Mouse (Mus musculus): Measurements from ENCODE around the gene Rsrc1. TPM values are rescaled to one million over a fixed set of nuclear protein-coding genes. Genes with fewer than 3 reads are reported as not detected.

Gene Rsrc1
- polyA plus RNA-seq, 1 experiment from 2014 or later: 22.9 TPM

- Histone ChIP-seq H3K9me3 (replicated peaks; ENCODE audit: control insufficient read depth, low read length) (no peaks in the 10 kb centered on the region), H3K9ac (ENCODE audit: low read length) (peak overlapping the region; percentile 41; the same call in 1 of the 2 replicates), H3K27ac (ENCODE audit: low read length) (no peak overlapping the region), H3K4me2 (ENCODE audit: low read depth, low read length) (peak overlapping the region; percentile 84), H3K27me3 (ENCODE audit: control insufficient read depth, insufficient read depth, low read length) (peaks cover 70% of the 10 kb centered on the region), H3K36me3 (ENCODE audit: control insufficient read depth, insufficient read depth) (no peaks in the 10 kb centered on the region), H3K4me1 (ENCODE audit: control insufficient read depth, insufficient read depth, low read length) (peaks cover 8% of the 10 kb centered on the region), H3K4me3 (ENCODE audit: low read length) (peak overlapping the region; percentile 63)
- no peak; the same call in 1 of the 2 replicates for ATAC-seq (replicated peaks; ENCODE audit: extremely low read depth, insufficient read depth, low FRiP score)
- WGBS: 2% methylated on average over 59 of the region's 59 CpGs
Measured at GRCm38 (mm10) chr3:66973391-66973943, 7.7 kb upstream of the Rsrc1 start.

DNA sequence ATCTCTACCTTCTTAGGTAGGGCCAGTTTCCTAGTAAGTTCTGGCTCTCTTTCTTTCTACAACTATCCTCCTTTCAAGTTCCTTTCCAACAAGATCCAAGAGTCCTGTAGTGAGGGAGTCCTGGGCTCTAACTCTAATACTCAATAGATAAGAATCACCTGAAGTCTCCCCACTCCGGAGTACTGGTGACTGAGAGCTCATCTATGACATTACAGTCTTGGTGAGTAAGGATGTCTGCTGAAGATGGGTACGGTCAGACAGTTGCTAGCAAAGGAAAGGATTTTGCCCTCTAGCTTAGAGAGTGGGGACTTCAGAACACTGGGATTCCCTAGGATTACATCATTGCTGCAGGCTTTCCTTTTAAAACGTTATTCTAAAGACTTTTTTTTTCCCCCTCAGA, 6.7 kb upstream of the Rsrc1 start:
- Histone ChIP-seq H3K4me1 (ENCODE audit: control insufficient read depth, insufficient read depth, low read length) (peaks cover 10% of the 10 kb centered on the region), H3K4me2 (ENCODE audit: low read depth, low read length) (no peak overlapping the region), H3K9me3 (replicated peaks; ENCODE audit: control insufficient read depth, low read length) (no peaks in the 10 kb centered on the region), H3K4me3 (ENCODE audit: low read length) (no peak overlapping the region), H3K27ac (ENCODE audit: low read length) (no peak overlapping the region), H3K9ac (ENCODE audit: low read length) (no peak overlapping the region), H3K36me3 (ENCODE audit: control insufficient read depth, insufficient read depth) (no peaks in the 10 kb centered on the region), H3K27me3 (ENCODE audit: control insufficient read depth, insufficient read depth, low read length) (peaks cover 75% of the 10 kb centered on the region)
- no peak for ATAC-seq (replicated peaks; ENCODE audit: extremely low read depth, insufficient read depth, low FRiP score)
- 19% methylated on average over 3 of the region's 3 CpGs for WGBS

DNA sequence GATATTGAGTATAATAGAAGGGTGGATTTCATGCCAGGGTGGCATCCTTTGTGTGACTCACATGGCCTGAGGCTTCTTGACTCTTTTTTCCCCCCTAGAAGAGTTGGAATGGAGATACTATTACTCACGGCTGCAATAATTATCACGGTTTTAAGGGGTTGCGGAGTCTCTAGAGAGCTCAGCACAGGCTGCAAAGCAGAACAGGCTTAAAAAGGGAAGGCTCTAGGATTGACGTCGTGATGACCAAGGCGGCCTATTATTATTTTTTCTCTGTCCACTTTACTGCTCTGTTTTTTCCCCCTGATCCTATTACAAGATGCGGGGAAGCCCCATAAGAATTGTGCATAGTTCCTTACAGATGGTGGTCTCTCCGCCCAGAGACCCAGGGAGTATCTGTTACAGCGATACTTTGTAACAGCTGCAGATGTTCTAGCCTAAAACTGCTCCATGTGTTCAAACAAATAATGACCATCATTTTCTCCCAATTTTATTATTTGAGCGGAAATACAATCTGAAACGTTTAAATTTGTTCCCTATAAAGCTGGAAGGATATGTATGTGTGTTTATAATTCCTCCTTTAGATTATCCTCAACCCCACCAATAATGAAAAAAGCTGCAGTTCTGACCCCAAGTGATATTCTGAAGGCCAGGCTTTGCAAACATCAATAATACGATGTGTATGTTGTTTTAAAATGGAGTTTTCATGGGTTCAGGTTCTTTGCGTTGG, 4.1 kb upstream of the Rsrc1 start:
- 11% methylated on average over 13 of the region's 13 CpGs for WGBS
- Histone ChIP-seq H3K4me1 (ENCODE audit: control insufficient read depth, insufficient read depth, low read length) (peaks cover 16% of the 10 kb centered on the region), H3K36me3 (ENCODE audit: control insufficient read depth, insufficient read depth) (no peaks in the 10 kb centered on the region), H3K27ac (ENCODE audit: low read length) (no peak overlapping the region), H3K4me2 (ENCODE audit: low read depth, low read length) (no peak overlapping the region), H3K4me3 (ENCODE audit: low read length) (no peak overlapping the region), H3K9ac (ENCODE audit: low read length) (no peak overlapping the region), H3K9me3 (replicated peaks; ENCODE audit: control insufficient read depth, low read length) (no peaks in the 10 kb centered on the region), H3K27me3 (ENCODE audit: control insufficient read depth, insufficient read depth, low read length) (peaks cover 68% of the 10 kb centered on the region)
- ATAC-seq (replicated peaks; ENCODE audit: extremely low read depth, insufficient read depth, low FRiP score): no peak

GRCm38 (mm10) chr3:66977811-66978456, 3.3 kb upstream of the Rsrc1 start:
- Histone ChIP-seq H3K27ac (ENCODE audit: low read length) (no peak overlapping the region), H3K36me3 (ENCODE audit: control insufficient read depth, insufficient read depth) (no peaks in the 10 kb centered on the region), H3K9me3 (replicated peaks; ENCODE audit: control insufficient read depth, low read length) (no peaks in the 10 kb centered on the region), H3K4me2 (ENCODE audit: low read depth, low read length) (no peak overlapping the region), H3K4me3 (ENCODE audit: low read length) (no peak overlapping the region), H3K4me1 (ENCODE audit: control insufficient read depth, insufficient read depth, low read length) (peaks cover 21% of the 10 kb centered on the region), H3K27me3 (ENCODE audit: control insufficient read depth, insufficient read depth, low read length) (peaks cover 69% of the 10 kb centered on the region), H3K9ac (ENCODE audit: low read length) (no peak overlapping the region)
- 7% methylated on average over 25 of the region's 25 CpGs for WGBS
- no peak for ATAC-seq (replicated peaks; ENCODE audit: extremely low read depth, insufficient read depth, low FRiP score)

GRCm38 (mm10) chr3:66978457-66979381, 2.5 kb upstream of the Rsrc1 start:
- Histone ChIP-seq H3K9ac (ENCODE audit: low read length) (no peak overlapping the region), H3K4me2 (ENCODE audit: low read depth, low read length) (peak overlapping the region; percentile 44), H3K36me3 (ENCODE audit: control insufficient read depth, insufficient read depth) (no peaks in the 10 kb centered on the region), H3K9me3 (replicated peaks; ENCODE audit: control insufficient read depth, low read length) (no peaks in the 10 kb centered on the region), H3K27me3 (ENCODE audit: control insufficient read depth, insufficient read depth, low read length) (peaks cover 63% of the 10 kb centered on the region), H3K4me1 (ENCODE audit: control insufficient read depth, insufficient read depth, low read length) (peaks cover 16% of the 10 kb centered on the region), H3K4me3 (ENCODE audit: low read length) (peak overlapping the region; percentile 38), H3K27ac (ENCODE audit: low read length) (no peak overlapping the region)
- ATAC-seq (replicated peaks; ENCODE audit: extremely low read depth, insufficient read depth, low FRiP score): no peak
- WGBS: 3% methylated on average over 45 of the region's 45 CpGs

GRCm38 (mm10) chr3:66979491-66979890, 1.7 kb upstream of the Rsrc1 start:
- Histone ChIP-seq H3K4me3 (ENCODE audit: low read length) (no peak overlapping the region), H3K4me2 (ENCODE audit: low read depth, low read length) (no peak overlapping the region), H3K27ac (ENCODE audit: low read length) (no peak overlapping the region), H3K4me1 (ENCODE audit: control insufficient read depth, insufficient read depth, low read length) (peaks cover 16% of the 10 kb centered on the region), H3K27me3 (ENCODE audit: control insufficient read depth, insufficient read depth, low read length) (peaks cover 59% of the 10 kb centered on the region), H3K9ac (ENCODE audit: low read length) (no peak overlapping the region), H3K36me3 (ENCODE audit: control insufficient read depth, insufficient read depth) (no peaks in the 10 kb centered on the region), H3K9me3 (replicated peaks; ENCODE audit: control insufficient read depth, low read length) (no peaks in the 10 kb centered on the region)
- ATAC-seq (replicated peaks; ENCODE audit: extremely low read depth, insufficient read depth, low FRiP score): no peak
- WGBS: 4% methylated on average over 9 of the region's 9 CpGs

- Histone ChIP-seq H3K9ac (ENCODE audit: low read length) (peak overlapping the region; percentile 35; the same call in 1 of the 2 replicates), H3K27me3 (ENCODE audit: control insufficient read depth, insufficient read depth, low read length) (peaks cover 52% of the 10 kb centered on the region), H3K4me3 (ENCODE audit: low read length) (peak overlapping the region; percentile 53), H3K27ac (ENCODE audit: low read length) (no peak overlapping the region), H3K4me1 (ENCODE audit: control insufficient read depth, insufficient read depth, low read length) (peaks cover 16% of the 10 kb centered on the region), H3K4me2 (ENCODE audit: low read depth, low read length) (peak overlapping the region; percentile 79), H3K36me3 (ENCODE audit: control insufficient read depth, insufficient read depth) (no peaks in the 10 kb centered on the region), H3K9me3 (replicated peaks; ENCODE audit: control insufficient read depth, low read length) (no peaks in the 10 kb centered on the region)
- no peak for ATAC-seq (replicated peaks; ENCODE audit: extremely low read depth, insufficient read depth, low FRiP score)
- 4% methylated on average over 29 of the region's 29 CpGs for WGBS
Measured at GRCm38 (mm10) chr3:66980111-66980975, 847 bp upstream of the Rsrc1 start.

DNA sequence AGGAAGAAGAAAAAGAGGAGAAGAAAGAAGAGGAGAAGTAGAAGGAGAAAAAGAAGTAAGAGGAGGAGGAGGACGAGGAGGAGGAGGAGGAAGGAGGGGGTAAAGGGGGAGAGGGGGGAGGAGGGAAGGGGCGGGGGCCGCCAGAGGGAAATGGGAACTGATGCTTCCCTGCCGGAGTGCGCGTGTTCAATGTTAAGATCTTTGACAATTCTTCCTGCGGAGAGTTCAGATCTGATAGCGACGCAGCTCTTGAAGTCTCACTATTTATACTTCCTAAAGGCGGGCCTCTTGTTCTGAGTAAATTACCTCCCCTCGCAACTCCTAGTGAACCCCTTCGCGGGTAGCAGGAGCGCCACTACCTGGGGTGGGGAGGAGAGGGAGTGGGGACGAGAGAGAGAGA, 516 bp downstream of the Rsrc1 start, which contains the start of gene Shox2:
TSS of gene Shox2 (minus strand) at position 66 of the 400 bp plus-strand sequence.
- WGBS: under 1% methylated on average over 15 of the region's 15 CpGs

More for the DNA sequence above, 516 bp downstream of the Rsrc1 start, which contains the start of gene Shox2:
- H3K4me3 ChIP-seq (ENCODE audit: low read length): peak within 1 kb of the TSS; percentile 53
- H3K9ac ChIP-seq (ENCODE audit: low read length): peak within 1 kb of the TSS; percentile 35; the same call in 1 of the 2 replicates
- H3K27ac ChIP-seq (ENCODE audit: low read length): no peak within 1 kb of the TSS
- peaks cover 21% of the 10 kb centered on the region for H3K4me1 ChIP-seq (ENCODE audit: control insufficient read depth, insufficient read depth, low read length)
- no peaks in the 10 kb centered on the region for H3K9me3 ChIP-seq (replicated peaks; ENCODE audit: control insufficient read depth, low read length)
- no peak for ATAC-seq (replicated peaks; ENCODE audit: extremely low read depth, insufficient read depth, low FRiP score)
- peaks cover 48% of the 10 kb centered on the region for H3K27me3 ChIP-seq (ENCODE audit: control insufficient read depth, insufficient read depth, low read length)
- H3K4me2 ChIP-seq (ENCODE audit: low read depth, low read length): peak within 1 kb of the TSS; percentile 79
- no peaks in the 10 kb centered on the region for H3K36me3 ChIP-seq (ENCODE audit: control insufficient read depth, insufficient read depth)
